Comparison of ENCODE assay signal across 25 mouse cellular contexts in the genomic region with DNA sequence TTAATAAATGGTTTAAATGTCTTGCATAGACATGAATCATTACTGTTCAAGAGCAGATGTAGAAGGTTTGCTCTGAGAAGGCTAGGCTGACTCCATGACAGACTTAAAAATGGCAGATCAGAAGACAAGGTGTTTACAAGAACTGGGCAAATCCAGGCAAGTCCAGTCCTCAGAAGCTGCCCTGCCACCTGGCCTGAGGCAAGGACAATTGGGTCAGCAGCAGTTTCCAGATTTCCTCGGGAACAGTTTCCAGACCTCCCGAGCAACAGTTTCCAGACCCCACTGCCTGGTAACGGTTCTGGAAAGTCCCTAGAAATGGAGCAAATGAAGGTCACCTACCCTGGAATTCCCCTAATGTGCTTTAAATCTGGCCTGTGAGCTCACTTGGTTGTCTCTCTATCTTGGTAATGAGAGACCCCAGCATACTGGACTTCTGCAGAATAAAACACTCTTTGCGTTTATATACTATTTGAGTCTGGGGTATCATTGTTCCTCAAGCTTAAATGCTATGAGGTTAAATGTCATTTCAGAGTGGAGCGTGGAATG. TPM values are rescaled to one million over a fixed set of nuclear protein-coding genes. Genes with fewer than 3 reads are reported as not detected.
DNase-seq lines count a peak whose midpoint lies in the region; ATAC-seq and TF ChIP-seq lines count a peak whose summit lies in the region.
"Had no signal": no experiment of that assay in that cellular context is flagged by ENCODE, and none has a peak within 500 bp of the region (broad histone marks: within the 10 kb centered on the region; RNA-seq: fewer than 3 reads in every experiment).

No protein-coding gene starts in this region.

- DNase-seq in CH12.LX (ENCODE audit: extremely low read depth) (no peak), ZHBTc4 (ENCODE audit: low read depth, low spot score) (peak; percentile 41)
- DNase-seq in lung, postnatal 25 days (ENCODE audit: low spot score), result no peak
- DNase-seq: adrenal gland, adult 2 months; adrenal gland, postnatal 10 days; adrenal gland, postnatal 25 days; cerebellum, adult 11 months; cerebellum, adult 18-20 months; cerebellum, adult 8-10 months; cerebellum, adult 9-11 months; cerebellum, postnatal 14 days; forebrain, postnatal 0 days had no signal

- H3K27me3 ChIP-seq in CH12.LX (replicated peaks), result no peaks in the 10 kb centered on the region
- H3K27me3 ChIP-seq in ES-Bruce4 (ENCODE audit: control insufficient read depth, insufficient read depth, low read length, poor library complexity, severe bottlenecking), result no peaks in the 10 kb centered on the region; the same call in 1 of the 2 replicates
- no peaks in the 10 kb centered on the region; the same call in 1 of the 2 replicates for H3K27me3 ChIP-seq in liver, embryonic 12.5 days (replicated peaks)
- H3K27me3 ChIP-seq: embryonic facial prominence, embryonic 12.5 days; forebrain, embryonic 13.5 days; forebrain, embryonic 15.5 days had no signal

- H3K36me3 ChIP-seq in CH12.LX (replicated peaks in 1 of 2; ENCODE audit: control insufficient read depth in 1 of 2, insufficient read depth in 1 of 2, low read length in 1 of 2) (no peaks in the 10 kb centered on the region), ES-Bruce4 (ENCODE audit: control insufficient read depth, insufficient read depth, low read length, poor library complexity, severe bottlenecking) (no peaks in the 10 kb centered on the region)
- no peaks in the 10 kb centered on the region for H3K36me3 ChIP-seq in liver, embryonic 12.5 days
- H3K36me3 ChIP-seq: embryonic facial prominence, embryonic 10.5 days; embryonic facial prominence, embryonic 12.5 days; forebrain, embryonic 15.5 days; G1E had no signal

- no peaks in the 10 kb centered on the region for H3K79me2 ChIP-seq in CH12.LX (replicated peaks; ENCODE audit: control insufficient read depth, extremely low read depth, insufficient read depth, poor library complexity, severe bottlenecking)

- no peak for TF ChIP-seq RAD21 in CH12.LX (IDR thresholded peaks at IDR 0.05; ENCODE audit: low read depth, low read length)

- H3K4me2 ChIP-seq in CH12.LX (ENCODE audit: insufficient read depth, low read depth, poor library complexity, severe bottlenecking), result no peak overlapping the region
- H3K4me2 ChIP-seq in liver, embryonic 12.5 days, result no peak overlapping the region
- H3K4me2 ChIP-seq: embryonic facial prominence, embryonic 12.5 days; forebrain, embryonic 13.5 days; forebrain, embryonic 15.5 days had no signal

- WGBS in liver, embryonic 12.5 days (ENCODE audit: insufficient replicate concordance), result 79% methylated on average over 5 of the region's 5 CpGs

- dilution Hi-C loops in CH12.LX (cut with MboI; ENCODE audit: extremely low pct_ligation_motif_present, extremely low pct_unique_long_range_greater_than_20kb, low sequenced_read_pairs), result no loop called here

- no peak overlapping the region for H3K9ac ChIP-seq in CH12.LX (ENCODE audit: insufficient read depth, low read depth)
- H3K9ac ChIP-seq in ES-Bruce4 (ENCODE audit: low read depth, poor library complexity, severe bottlenecking), result no peak overlapping the region
- H3K9ac ChIP-seq in liver, embryonic 12.5 days, result no peak overlapping the region
- H3K9ac ChIP-seq: embryonic facial prominence, embryonic 12.5 days; forebrain, embryonic 13.5 days; forebrain, embryonic 15.5 days; forebrain, postnatal 0 days had no signal

- H3K4me1 ChIP-seq in CH12.LX (ENCODE audit: control insufficient read depth in 1 of 2, insufficient read depth in 2 of 2), result peaks cover 13 to 18% of the 10 kb centered on the region in 2 experiments
- H3K4me1 ChIP-seq in ES-Bruce4 (ENCODE audit: control insufficient read depth, insufficient read depth, low read length), result peaks cover 2% of the 10 kb centered on the region
- H3K4me1 ChIP-seq in liver, embryonic 12.5 days, result no peaks in the 10 kb centered on the region
- H3K4me1 ChIP-seq: embryonic facial prominence, embryonic 10.5 days; embryonic facial prominence, embryonic 12.5 days; forebrain, embryonic 13.5 days; forebrain, embryonic 15.5 days had no signal

- ATAC-seq in liver, embryonic 12.5 days, result no peak
- ATAC-seq: forebrain, embryonic 13.5 days; forebrain, embryonic 15.5 days; forebrain, postnatal 0 days; Patski had no signal

- TF ChIP-seq EP300 in CH12.LX (IDR thresholded peaks at IDR 0.05; ENCODE audit: low read length), result peak; percentile 62
- peak; percentile 98 for TF ChIP-seq EP300 in ES-Bruce4 (IDR thresholded peaks at IDR 0.05; ENCODE audit: insufficient read depth, low read depth, low read length)

- no peak for TF ChIP-seq POLR2A in CH12.LX (IDR thresholded peaks at IDR 0.05; ENCODE audit: low read depth, low read length)
- TF ChIP-seq POLR2A in ES-Bruce4 (IDR thresholded peaks at IDR 0.05; ENCODE audit: insufficient read depth, low read length), result no peak

- TF ChIP-seq CTCF in CH12.LX (conservative IDR thresholded peaks at IDR 0.05 in 1 of 2, IDR thresholded peaks at IDR 0.05 in 1 of 2; ENCODE audit: low read depth in 2 of 2, low read length in 2 of 2) (no peak), ES-Bruce4 (IDR thresholded peaks at IDR 0.05; ENCODE audit: low read depth, low read length) (no peak)

- H3K27ac ChIP-seq in CH12.LX (ENCODE audit: insufficient read depth, low read depth), result no peak overlapping the region
- peak overlapping the region; percentile 54; the same call in 1 of the 2 replicates for H3K27ac ChIP-seq in ES-Bruce4 (ENCODE audit: insufficient read depth, low read length)
- H3K27ac ChIP-seq in liver, embryonic 12.5 days, result no peak overlapping the region
- H3K27ac ChIP-seq: embryonic facial prominence, embryonic 10.5 days; embryonic facial prominence, embryonic 12.5 days; forebrain, embryonic 13.5 days; forebrain, embryonic 15.5 days had no signal

- H3K9me3 ChIP-seq in CH12.LX (replicated peaks; ENCODE audit: low read length) (no peaks in the 10 kb centered on the region), ES-Bruce4 (replicated peaks; ENCODE audit: control insufficient read depth, insufficient read depth, low read length, poor library complexity, severe bottlenecking) (0 out of 2 replicates have a peak, but pooled peaks cover 4% of the 10 kb centered on the region)
- H3K9me3 ChIP-seq in liver, embryonic 12.5 days (replicated peaks), result no peaks in the 10 kb centered on the region
- H3K9me3 ChIP-seq: embryonic facial prominence, embryonic 10.5 days; embryonic facial prominence, embryonic 12.5 days; forebrain, embryonic 13.5 days; forebrain, embryonic 15.5 days; G1E had no signal

- H3K4me3 ChIP-seq in CH12.LX (replicated peaks in 1 of 3; ENCODE audit: low read depth in 2 of 3, low read length in 2 of 3, poor library complexity in 1 of 3) (no peak overlapping the region), ES-Bruce4 (ENCODE audit: low read depth, low read length) (no peak overlapping the region)
- H3K4me3 ChIP-seq in liver, embryonic 12.5 days, result no peak overlapping the region
- H3K4me3 ChIP-seq: embryonic facial prominence, embryonic 10.5 days; embryonic facial prominence, embryonic 12.5 days; forebrain, embryonic 13.5 days; forebrain, embryonic 15.5 days had no signal

- in situ Hi-C loops in CH12.LX (cut with MboI; ENCODE audit: low pct_ligation_motif_present, low pct_unique_long_range_greater_than_20kb, low sequenced_read_pairs), result no loop called here

TF ChIP-seq in CH12.LX, 34 proteins besides CTCF, POLR2A, EP300 and RAD21 (continues in another document):
- TF ChIP-seq ZC3H11A (IDR thresholded peaks at IDR 0.05; ENCODE audit: low read depth, low read length) (no peak), USF1 (IDR thresholded peaks at IDR 0.05; ENCODE audit: low read depth, low read length) (no peak), PAX5 (IDR thresholded peaks at IDR 0.05; ENCODE audit: low read length) (no peak), NRF1 (IDR thresholded peaks at IDR 0.05; ENCODE audit: low read depth, low read length) (no peak), ZMIZ1 (IDR thresholded peaks at IDR 0.05; ENCODE audit: low read depth, low read length) (no peak), CHD2 (IDR thresholded peaks at IDR 0.05; ENCODE audit: low read length) (no peak), HCFC1 (IDR thresholded peaks at IDR 0.05; ENCODE audit: low read depth, low read length) (no peak), MEF2A (IDR thresholded peaks at IDR 0.05; ENCODE audit: borderline replicate concordance, low read depth, low read length) (peak; percentile 65; the same call in 1 of the 2 replicates), MYC (IDR thresholded peaks at IDR 0.05; ENCODE audit: low read depth, low read length) (no peak), SMC3 (IDR thresholded peaks at IDR 0.05; ENCODE audit: low read depth, low read length) (no peak), TCF12 (IDR thresholded peaks at IDR 0.05; ENCODE audit: low read depth, low read length) (0 out of 2 replicates have a peak, but pooled peaks have one; percentile 38), RCOR1 (conservative IDR thresholded peaks at IDR 0.05; ENCODE audit: low read depth, low read length) (0 out of 2 replicates have a peak, but pooled peaks have one; percentile 50), MAZ (IDR thresholded peaks at IDR 0.05; ENCODE audit: low read depth, low read length) (no peak), JUN (IDR thresholded peaks at IDR 0.05; ENCODE audit: insufficient read depth, low read depth, low read length) (0 out of 2 replicates have a peak, but pooled peaks have one; percentile 13), IRF4 (IDR thresholded peaks at IDR 0.05; ENCODE audit: low read depth, low read length) (no peak), KAT2A (IDR thresholded peaks at IDR 0.05; ENCODE audit: insufficient replicate concordance, low read length) (no peak)

RNA-seq across cellular contexts. Expression of gene Esr2, which starts 32.4 kb away (rescaled TPM):
- total RNA-seq in CH12.LX (2012; rRNA removed), result 0.04 TPM in 2 replicates
- total RNA-seq in CH12.LX (2014; rRNA removed), result not detected in 2 replicates
- polyA plus RNA-seq in CH12.LX (2012; ENCODE audit: insufficient read length, low read depth), result not detected in 2 replicates
- polyA plus RNA-seq in ES-Bruce4 (2011; ENCODE audit: insufficient read depth, insufficient read length, low read depth, missing spikeins), result 0.41 and 0.49 TPM in 2 replicates
- polyA plus RNA-seq in liver, embryonic 12.5 days (2016; fragmentation: Nextera tagmentation; extraction: Ambion mirVana), result 0.11 and 0.14 TPM in 2 replicates
- total RNA-seq: adrenal gland, adult 2 months; adrenal gland, postnatal 10 days; adrenal gland, postnatal 25 days had no signal
- polyA plus RNA-seq: adrenal gland, adult 2 months; embryonic facial prominence, embryonic 14.5 days; G1E; Patski had no signal

RNA-seq across cellular contexts. Expression of gene Tex21, which starts 37.0 kb away (rescaled TPM):
- 0.25 and 0.42 TPM in 2 replicates for total RNA-seq in CH12.LX (2012; rRNA removed)
- total RNA-seq in CH12.LX (2014; rRNA removed), result 0.11 TPM in 1 of 2 replicates, not detected in the other
- polyA plus RNA-seq in CH12.LX (2012; ENCODE audit: insufficient read length, low read depth), result 0.15 and 0.29 TPM in 2 replicates
- 8.8 and 8.9 TPM in 2 replicates for polyA plus RNA-seq in ES-Bruce4 (2011; ENCODE audit: insufficient read depth, insufficient read length, low read depth, missing spikeins)
- 0.25 TPM in 1 of 2 replicates, not detected in the other for polyA plus RNA-seq in liver, embryonic 12.5 days (2016; fragmentation: Nextera tagmentation; extraction: Ambion mirVana)
- total RNA-seq: adrenal gland, adult 2 months; adrenal gland, postnatal 10 days; adrenal gland, postnatal 25 days; adrenal gland, postnatal 4 days; forebrain, postnatal 0 days had no signal
- polyA plus RNA-seq: adrenal gland, adult 2 months; C2C12; cortical plate, adult 2 months; embryonic facial prominence, embryonic 10.5 days; embryonic facial prominence, embryonic 12.5 days; forebrain, embryonic 11.5 days; forebrain, embryonic 13.5 days; forebrain, embryonic 15.5 days; forebrain, postnatal 0 days; Patski had no signal

RNA-seq across cellular contexts. Expression of gene Mthfd1, which starts 45.6 kb away (rescaled TPM):
- total RNA-seq in CH12.LX (2012; rRNA removed) (110 and 144 TPM in 2 replicates), CH12.LX (2014; rRNA removed) (112 and 126 TPM in 2 replicates)
- polyA plus RNA-seq in CH12.LX (2012; ENCODE audit: insufficient read length, low read depth) (133 and 140 TPM in 2 replicates), ES-Bruce4 (2011; ENCODE audit: insufficient read depth, insufficient read length, low read depth, missing spikeins) (237 and 239 TPM in 2 replicates)
- polyA plus RNA-seq in liver, embryonic 12.5 days (2016; fragmentation: Nextera tagmentation; extraction: Ambion mirVana), result 135 and 142 TPM in 2 replicates
